Mouse (Mus musculus) liver, adult 2 months (tissue): ENCODE results near the gene Obscn.

ENCODE experiments used
- CTCF ChIP-seq: fragments of 200-500 bp; IDR thresholded peaks from 2 replicates; pipeline ENCODE4 v1.5.1; 2011; ENCODE audit warnings: low read depth, low read length, control low read depth
- POLR2A ChIP-seq: fragments of 200-500 bp; IDR thresholded peaks from 2 replicates; pipeline ENCODE4 v1.6.1; 2011; ENCODE audit warnings: low read length, control low read depth; ENCODE audit not compliant: insufficient read depth; ENCODE audit errors: extremely low read depth

- no peak for TF ChIP-seq POLR2A
- TF ChIP-seq CTCF = peak; percentile 58
These were observed 15.5 kb upstream of the Obscn start for GRCm38 (mm10) chr11:59151729-59152128.
